Mouse (Mus musculus) bone marrow, adult 2 months (tissue): ENCODE results near the gene Gm17027. TPM values are rescaled to one million over a fixed set of nuclear protein-coding genes. Genes with fewer than 3 reads are reported as not detected.
"Not testable (repeated sequence)": the region's sequence is repeated elsewhere in the genome, so short reads cannot be mapped to it uniquely, and the experiment has no call there.

ENCODE experiments used
- H3K27ac ChIP-seq: fragments of 200-500 bp; 2 replicates; pipeline ENCODE4 v1.5.1; 2012; ENCODE audit warnings: low read depth, mild to moderate bottlenecking, control low read depth, inconsistent platforms, low read length; ENCODE audit not compliant: control insufficient read depth, poor library complexity, insufficient read depth
- H3K4me1 ChIP-seq: fragments of 200-500 bp; 2 replicates; pipeline ENCODE4 v1.6.1; 2011; ENCODE audit warnings: low read length; ENCODE audit not compliant: control insufficient read depth, insufficient read depth
- H3K4me3 ChIP-seq: fragments of 200-500 bp; replicated peaks from 2 replicates; pipeline ENCODE3; 2011; ENCODE audit warnings: mild to moderate bottlenecking, low read depth, low read length, control low read depth; ENCODE audit not compliant: control insufficient read depth
- WGBS: fragments of 180-500 bp; shearing (Covaris S2); methylation state at CpG from one replicate; pipeline ENCODE4 v1.1.7; 2018; 5-methylcytosine and 5-hydroxymethylcytosine counted together
- polyA plus RNA-seq: library from polyadenylated mRNA; stranded (reverse); fragments of >200 nt; gene quantifications from 2 replicates; pipeline ENCODE4 v1.2.4, GENCODE M21; 2011; ENCODE audit warnings: low replicate concordance; ENCODE audit not compliant: missing spikeins, insufficient read depth, insufficient read length

Gene Gm17027
- not detected in 2 replicates for polyA plus RNA-seq

DNA sequence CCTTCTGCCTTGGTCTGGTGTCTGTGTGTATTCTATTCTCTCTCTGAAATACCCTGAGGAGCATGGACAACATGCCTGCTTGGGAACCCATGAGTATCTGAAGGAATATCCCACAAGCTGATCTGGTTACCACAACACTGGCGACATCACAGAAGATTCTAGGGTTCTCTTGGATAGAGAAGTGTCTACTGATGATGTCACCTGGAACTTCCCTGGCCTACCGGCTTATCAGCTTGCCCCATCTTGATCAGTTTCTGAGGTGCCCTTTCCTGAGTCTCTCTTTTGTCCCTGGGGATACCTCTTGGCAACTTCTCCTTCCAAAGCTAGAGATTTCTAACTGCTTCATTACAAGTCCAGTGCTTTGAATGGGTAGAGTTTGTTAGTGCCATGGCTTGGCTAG lies at the start of gene Gm17027:
Gene Gm17027 (minus strand): TSS at position 101 of the 400 bp plus-strand sequence.
- H3K4me3 ChIP-seq, H3K27ac ChIP-seq, H3K4me1 ChIP-seq: not testable (repeated sequence)
- WGBS = 79% methylated on average over 1 of the region's 2 CpGs

DNA sequence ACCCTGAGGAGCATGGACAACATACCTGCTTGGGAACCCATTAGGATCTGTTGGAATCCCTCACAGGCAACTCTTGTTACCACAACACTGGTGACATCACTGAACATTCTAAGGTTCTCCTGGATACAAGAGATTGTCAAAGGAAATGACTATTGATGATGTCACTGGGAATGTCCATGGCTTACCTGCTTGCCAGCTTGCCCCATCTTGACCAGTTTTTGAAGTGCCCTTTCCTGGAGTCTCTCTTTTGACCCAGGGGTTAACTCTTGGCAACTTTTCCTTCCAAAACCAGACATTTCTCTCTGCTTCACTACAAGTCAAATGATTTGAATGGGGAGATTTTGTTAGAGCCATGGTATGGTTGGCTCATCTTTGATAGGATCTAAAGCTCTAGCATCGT lies 28.3 kb upstream of the Gm17027 start, which contains the start of gene Gm3573:
Gene Gm3573 (minus strand): TSS at position 101 of the 400 bp plus-strand sequence.
- H3K4me3 ChIP-seq, H3K4me1 ChIP-seq, H3K27ac ChIP-seq: not testable (repeated sequence)
- WGBS = no CpG with 5 or more reads among the region's 1 CpGs

DNA sequence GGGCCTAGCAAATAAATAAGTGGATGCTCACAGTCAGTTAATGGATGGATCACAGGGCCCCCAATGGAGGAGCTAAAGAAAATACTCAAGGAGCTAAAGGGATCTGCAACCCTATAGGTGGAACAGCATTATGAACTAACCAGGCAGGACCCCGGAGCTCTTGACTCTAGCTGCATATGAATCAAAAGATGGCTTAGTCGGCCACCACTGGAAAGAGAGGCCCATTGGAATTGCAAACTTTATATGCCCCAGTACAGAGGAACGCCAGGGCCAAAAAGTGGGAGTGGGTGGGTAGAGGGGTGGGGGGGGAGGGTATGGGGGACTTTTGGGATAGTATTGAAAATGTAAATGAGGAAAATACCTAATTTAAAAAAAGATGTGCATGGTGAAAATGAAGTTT lies 21.5 kb upstream of the Gm17027 start:
- H3K4me3 ChIP-seq, H3K4me1 ChIP-seq, H3K27ac ChIP-seq: not testable (repeated sequence)
- WGBS = 76% methylated on average over 3 of the region's 3 CpGs

DNA sequence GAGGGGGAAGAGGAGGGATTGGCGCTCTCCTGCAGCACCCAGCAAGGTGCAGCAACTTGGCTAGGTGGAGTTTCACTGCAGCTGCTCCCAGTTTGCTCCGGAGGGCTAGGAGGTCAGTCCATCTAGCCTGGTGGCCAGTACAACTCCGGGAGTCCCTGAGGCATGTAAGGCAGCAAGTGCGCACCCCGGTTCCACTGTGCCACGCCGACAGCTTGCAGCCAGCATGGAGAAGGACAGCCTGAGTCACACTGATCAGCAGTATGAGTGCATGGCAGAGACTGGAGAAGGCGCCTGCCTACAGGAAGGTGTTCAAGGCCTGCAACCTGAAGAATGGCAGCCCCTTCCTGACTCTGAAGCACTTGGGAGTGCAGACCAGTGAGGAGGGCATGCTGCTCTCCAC lies 27.9 kb downstream of the Gm17027 start:
- H3K4me1 ChIP-seq, H3K27ac ChIP-seq, H3K4me3 ChIP-seq: not testable (repeated sequence)
- WGBS = 69% methylated on average over 7 of the region's 8 CpGs

DNA sequence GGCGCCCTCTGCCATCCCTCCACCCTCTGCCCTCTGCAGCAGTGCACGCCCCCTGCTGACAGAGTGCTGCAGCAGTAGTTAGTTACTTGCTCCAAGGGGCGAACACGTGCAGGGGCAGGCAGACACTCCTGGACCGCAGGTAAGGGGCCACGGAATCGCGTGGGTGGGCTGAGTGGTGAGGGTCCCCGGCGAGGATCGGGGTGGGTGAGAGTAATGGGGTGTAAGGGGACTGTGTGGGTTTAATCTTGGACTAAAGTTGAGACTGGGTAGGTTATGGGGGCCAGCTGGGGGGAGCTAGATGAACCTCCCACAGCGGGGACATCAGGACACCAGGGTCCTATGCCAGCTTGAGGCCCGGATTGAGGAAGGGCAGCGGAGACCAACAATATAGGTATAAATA lies 28.6 kb downstream of the Gm17027 start:
- not testable (repeated sequence) for H3K27ac ChIP-seq, H3K4me1 ChIP-seq, H3K4me3 ChIP-seq
- WGBS = 56% methylated on average over 11 of the region's 14 CpGs

DNA sequence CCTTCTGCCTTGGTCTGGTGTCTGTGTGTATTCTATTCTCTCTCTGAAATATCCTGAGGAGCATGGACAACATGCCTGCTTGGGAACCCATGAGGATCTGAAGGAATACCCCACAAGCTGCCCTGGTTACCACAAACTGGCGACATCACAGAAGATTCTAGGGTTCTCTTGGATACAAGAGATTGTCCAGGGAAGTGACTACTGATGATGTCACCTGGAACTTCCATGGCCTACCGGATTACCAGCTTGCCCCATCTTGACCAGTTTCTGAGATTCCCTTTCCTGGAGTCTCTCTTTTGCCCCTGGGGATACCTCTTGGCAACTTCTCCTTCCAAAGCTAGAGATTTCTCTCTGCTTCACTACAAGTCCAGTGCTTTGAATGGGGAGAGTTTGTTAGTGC lies 45.2 kb downstream of the Gm17027 start, which contains the start of gene Gm7951:
Gene Gm7951 (minus strand): TSS at position 101 of the 400 bp plus-strand sequence.
- 78% methylated on average over 1 of the region's 2 CpGs for WGBS
- H3K27ac ChIP-seq, H3K4me1 ChIP-seq, H3K4me3 ChIP-seq: not testable (repeated sequence)

Other genes starting within 250 kb of the Gm17027 start
- gene 1700049E17Rik1, start 237.7 kb downstream of the Gm17027 start, polyA plus RNA-seq = not detected in 2 replicates
- gene 1700024B05Rik, start 218.6 kb downstream of the Gm17027 start, polyA plus RNA-seq = not detected in 2 replicates
- gene Gm6401, start 194.7 kb downstream of the Gm17027 start, polyA plus RNA-seq = not detected in 2 replicates
- gene Gm3543, start 179.3 kb downstream of the Gm17027 start, polyA plus RNA-seq = not detected in 2 replicates
- gene Gm7951, start 45.3 kb downstream of the Gm17027 start, polyA plus RNA-seq = not detected in 2 replicates
- gene Gm3573, start 28.2 kb upstream of the Gm17027 start, polyA plus RNA-seq = not detected in 2 replicates
- gene Gm17026, start 97.4 kb upstream of the Gm17027 start, polyA plus RNA-seq = not detected in 2 replicates
- gene Gm9611, start 134.7 kb upstream of the Gm17027 start, polyA plus RNA-seq = not detected in 2 replicates
- not detected in 2 replicates for gene Gm7995, start 147.6 kb upstream of the Gm17027 start, polyA plus RNA-seq